Mouse (Mus musculus): ENCODE data around the gene Agmat. TPM values are rescaled to one million over a fixed set of nuclear protein-coding genes. Genes with fewer than 3 reads are reported as not detected.

Gene Agmat
- polyA plus RNA-seq, 1 experiment from 2014 or later = 36.7 TPM

DNA sequence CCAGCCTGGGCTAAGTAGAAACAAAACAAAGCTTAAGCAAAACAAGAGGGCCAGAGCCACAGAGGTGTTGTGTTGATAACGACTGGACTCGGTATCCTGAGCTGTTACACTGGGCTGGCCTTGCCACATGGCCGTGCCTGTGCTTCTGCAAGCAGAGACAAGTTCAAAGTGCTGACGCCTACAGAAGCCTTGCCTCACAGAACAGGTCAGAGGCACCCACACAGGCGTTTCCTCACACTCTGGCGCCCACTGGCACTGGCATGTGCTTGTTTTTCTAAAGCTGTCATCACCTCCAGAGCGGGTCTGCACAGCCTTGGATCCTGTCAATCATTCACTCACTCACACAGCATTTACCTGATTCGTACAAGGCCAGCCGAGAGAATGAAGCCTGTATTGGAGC lies 4.6 kb upstream of the Agmat start:
- Histone ChIP-seq H3K27ac (peak overlapping the region; percentile 42; the same call in 1 of the 2 replicates), H3K9ac (no peak overlapping the region), H3K4me1 (replicated peaks) (0 out of 2 replicates have a peak, but pooled peaks cover 9% of the 10 kb centered on the region), H3K4me3 (replicated peaks) (no peak overlapping the region), H3K9me3 (no peaks in the 10 kb centered on the region), H3K36me3 (no peaks in the 10 kb centered on the region), H3K27me3 (replicated peaks) (no peaks in the 10 kb centered on the region), H3K4me2 (replicated peaks) (no peak overlapping the region)
- 34% methylated on average over 9 of the region's 9 CpGs for WGBS
- peak; percentile 89 for ATAC-seq

- H3K4me1 ChIP-seq (replicated peaks) = 0 out of 2 replicates have a peak, but pooled peaks cover 9% of the 10 kb centered on the region
- H3K9me3 ChIP-seq = no peaks in the 10 kb centered on the region
- ATAC-seq = no peak
- H3K4me3 ChIP-seq (replicated peaks) = no peak overlapping the region
- H3K9ac ChIP-seq = no peak overlapping the region
- H3K36me3 ChIP-seq = no peaks in the 10 kb centered on the region
- 87% methylated on average over 4 of the region's 4 CpGs for WGBS
- peak overlapping the region; percentile 42; the same call in 1 of the 2 replicates for H3K27ac ChIP-seq
- H3K4me2 ChIP-seq (replicated peaks) = no peak overlapping the region
- H3K27me3 ChIP-seq (replicated peaks) = no peaks in the 10 kb centered on the region
These were observed 4.1 kb upstream of the Agmat start for GRCm38 (mm10) chr4:141742381-141742780.

DNA sequence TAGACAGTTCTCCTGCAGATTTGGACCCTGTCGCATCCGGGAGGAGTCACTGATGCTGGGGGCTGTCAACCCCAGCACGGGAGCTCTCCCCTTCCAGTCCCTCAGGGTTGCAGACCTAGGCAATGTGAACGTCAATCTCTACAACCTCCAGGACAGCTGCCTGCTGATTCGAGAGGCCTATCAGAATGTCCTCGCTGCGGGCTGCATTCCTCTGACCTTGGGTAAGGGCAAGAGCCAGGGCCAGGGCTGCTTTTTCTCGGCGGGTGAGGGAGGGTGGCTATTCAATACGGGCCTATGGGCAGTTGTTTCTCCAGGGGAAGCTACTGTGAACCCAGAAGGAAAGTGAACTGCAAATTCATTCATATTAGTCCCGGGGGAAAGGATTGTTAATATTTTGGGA lies 3.1 kb downstream of the Agmat start:
- H3K4me3 ChIP-seq (replicated peaks) = no peak overlapping the region
- H3K27ac ChIP-seq = no peak overlapping the region
- WGBS = 42% methylated on average over 11 of the region's 11 CpGs
- H3K27me3 ChIP-seq (replicated peaks) = no peaks in the 10 kb centered on the region
- peaks cover 16% of the 10 kb centered on the region for H3K4me1 ChIP-seq (replicated peaks)
- no peak overlapping the region for H3K9ac ChIP-seq
- no peak overlapping the region for H3K4me2 ChIP-seq (replicated peaks)
- no peak for ATAC-seq
- no peaks in the 10 kb centered on the region for H3K36me3 ChIP-seq
- no peaks in the 10 kb centered on the region for H3K9me3 ChIP-seq

DNA sequence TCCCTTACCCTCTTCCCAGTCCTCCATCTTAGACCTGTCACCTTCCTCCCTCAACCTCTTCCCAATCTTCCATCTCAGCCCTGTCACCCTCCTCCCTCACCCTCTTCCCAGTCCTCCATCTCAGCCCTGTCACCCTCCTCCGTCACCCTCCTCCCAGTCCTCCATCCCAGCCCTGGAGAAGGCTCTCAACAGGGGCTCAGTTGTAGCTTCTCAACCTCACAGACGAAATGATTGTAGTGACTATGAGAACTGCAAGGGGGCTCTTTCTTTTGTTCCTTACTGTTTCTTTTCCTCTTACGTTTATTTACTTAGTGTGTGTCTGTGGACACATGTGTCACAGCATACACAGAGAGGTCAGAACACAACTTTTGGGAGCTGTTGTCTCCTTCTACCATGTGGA lies 4.4 kb downstream of the Agmat start:
- Histone ChIP-seq H3K4me1 (replicated peaks) (peaks cover 16% of the 10 kb centered on the region), H3K27ac (no peak overlapping the region), H3K9me3 (no peaks in the 10 kb centered on the region), H3K9ac (no peak overlapping the region), H3K27me3 (replicated peaks) (no peaks in the 10 kb centered on the region), H3K4me3 (replicated peaks) (no peak overlapping the region), H3K36me3 (no peaks in the 10 kb centered on the region), H3K4me2 (replicated peaks) (no peak overlapping the region)
- ATAC-seq = no peak
- 75% methylated on average over 3 of the region's 3 CpGs for WGBS

- WGBS = 48% methylated on average over 4 of the region's 4 CpGs
- ATAC-seq = peak; percentile 73
- H3K9ac ChIP-seq = no peak overlapping the region
- H3K4me1 ChIP-seq (replicated peaks) = peaks cover 14% of the 10 kb centered on the region
- H3K4me2 ChIP-seq (replicated peaks) = no peak overlapping the region
- H3K27me3 ChIP-seq (replicated peaks) = no peaks in the 10 kb centered on the region
- H3K9me3 ChIP-seq = no peaks in the 10 kb centered on the region
- no peaks in the 10 kb centered on the region for H3K36me3 ChIP-seq
- H3K4me3 ChIP-seq (replicated peaks) = no peak overlapping the region
- no peak overlapping the region for H3K27ac ChIP-seq
These were observed 5.1 kb downstream of the Agmat start for GRCm38 (mm10) chr4:141751419-141752075.

DNA sequence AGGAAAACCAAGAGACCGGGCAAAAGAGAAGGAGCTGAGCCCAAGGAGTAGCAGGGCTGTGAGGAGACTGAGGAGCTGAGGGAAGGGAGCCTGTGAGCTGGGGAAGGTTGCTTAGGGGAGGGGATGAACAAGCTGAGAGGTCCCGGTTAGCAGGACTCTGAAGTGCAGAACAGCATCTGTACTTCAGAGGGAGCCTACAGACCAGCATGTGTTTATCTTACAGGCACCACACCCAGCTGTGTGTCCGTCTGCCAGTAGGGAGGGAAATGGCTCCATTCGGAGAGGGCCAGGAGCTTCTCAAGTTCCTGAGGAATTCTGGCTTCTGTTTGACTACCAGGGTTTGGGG lies 5.6 kb downstream of the Agmat start:
- no peak overlapping the region for H3K9ac ChIP-seq
- H3K4me2 ChIP-seq (replicated peaks) = no peak overlapping the region
- ATAC-seq = peak; percentile 79
- H3K27ac ChIP-seq = peak overlapping the region; percentile 44; the same call in 1 of the 2 replicates
- WGBS = 4% methylated on average over 4 of the region's 4 CpGs
- H3K36me3 ChIP-seq = no peaks in the 10 kb centered on the region
- H3K4me1 ChIP-seq (replicated peaks) = peaks cover 10% of the 10 kb centered on the region
- H3K9me3 ChIP-seq = no peaks in the 10 kb centered on the region
- H3K4me3 ChIP-seq (replicated peaks) = no peak overlapping the region
- H3K27me3 ChIP-seq (replicated peaks) = no peaks in the 10 kb centered on the region

GRCm38 (mm10) chr4:141755375-141755930 lies 9.0 kb downstream of the Agmat start:
- H3K9ac ChIP-seq = no peak overlapping the region
- H3K4me2 ChIP-seq (replicated peaks) = no peak overlapping the region
- no peaks in the 10 kb centered on the region for H3K27me3 ChIP-seq (replicated peaks)
- no peak for ATAC-seq
- H3K27ac ChIP-seq = no peak overlapping the region
- 87% methylated on average over 19 of the region's 19 CpGs for WGBS
- no peak overlapping the region for H3K4me3 ChIP-seq (replicated peaks)
- H3K36me3 ChIP-seq = no peaks in the 10 kb centered on the region
- no peaks in the 10 kb centered on the region for H3K9me3 ChIP-seq
- peaks cover 10% of the 10 kb centered on the region for H3K4me1 ChIP-seq (replicated peaks)

GRCm38 (mm10) chr4:141757124-141757523 lies 10.7 kb downstream of the Agmat start:
- Histone ChIP-seq H3K27me3 (replicated peaks) (no peaks in the 10 kb centered on the region), H3K4me1 (replicated peaks) (peaks cover under 1% of the 10 kb centered on the region; the same call in 1 of the 2 replicates), H3K4me2 (replicated peaks) (no peak overlapping the region), H3K4me3 (replicated peaks) (no peak overlapping the region), H3K36me3 (no peaks in the 10 kb centered on the region), H3K9me3 (no peaks in the 10 kb centered on the region), H3K9ac (no peak overlapping the region), H3K27ac (no peak overlapping the region)
- 89% methylated on average over 3 of the region's 3 CpGs for WGBS
- no peak for ATAC-seq

GRCm38 (mm10) chr4:141758874-141759542 lies 12.5 kb downstream of the Agmat start:
- 65% methylated on average over 6 of the region's 6 CpGs for WGBS
- no peak for ATAC-seq

DNA sequence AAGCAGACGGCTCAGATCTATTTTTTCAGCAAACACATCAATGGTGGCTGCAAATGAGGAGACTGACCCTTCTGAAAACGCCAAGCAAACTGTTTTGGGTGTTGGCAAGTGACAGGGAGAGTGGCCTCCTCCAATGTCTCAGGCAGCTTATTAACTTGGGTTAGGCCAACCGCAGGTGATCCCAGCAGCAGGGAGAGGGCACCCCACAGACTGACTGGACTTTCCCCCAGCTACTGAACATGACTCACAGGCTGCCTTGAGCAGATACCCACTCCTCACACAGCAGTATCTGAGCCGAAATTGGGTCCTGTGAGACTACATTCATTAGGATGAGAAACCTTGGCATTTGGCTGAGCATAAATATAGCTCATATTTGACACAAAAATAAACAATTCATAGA lies 14.5 kb downstream of the Agmat start:
- 72% methylated on average over 4 of the region's 4 CpGs for WGBS

More at GRCm38 (mm10) chr4:141758874-141759542, 12.5 kb downstream of the Agmat start:
- no peaks in the 10 kb centered on the region for H3K4me1 ChIP-seq (replicated peaks)
- no peak overlapping the region for H3K9ac ChIP-seq
- no peak overlapping the region for H3K4me2 ChIP-seq (replicated peaks)
- peaks cover 10% of the 10 kb centered on the region; the same call in 1 of the 2 replicates for H3K36me3 ChIP-seq
- H3K27me3 ChIP-seq (replicated peaks) = no peaks in the 10 kb centered on the region
- H3K4me3 ChIP-seq (replicated peaks) = no peak overlapping the region
- no peak overlapping the region for H3K27ac ChIP-seq
- H3K9me3 ChIP-seq = no peaks in the 10 kb centered on the region

GRCm38 (mm10) chr4:141762102-141762598 lies 15.7 kb downstream of the Agmat start:
- Histone ChIP-seq H3K4me3 (replicated peaks) (no peak overlapping the region), H3K4me1 (replicated peaks) (peaks cover 14% of the 10 kb centered on the region), H3K36me3 (peaks cover 10% of the 10 kb centered on the region), H3K27me3 (replicated peaks) (no peaks in the 10 kb centered on the region), H3K9me3 (no peaks in the 10 kb centered on the region), H3K27ac (no peak overlapping the region), H3K4me2 (replicated peaks) (no peak overlapping the region), H3K9ac (no peak overlapping the region)
- no peak for ATAC-seq
- WGBS = 90% methylated on average over 13 of the region's 13 CpGs

More for the DNA sequence above, 14.5 kb downstream of the Agmat start:
- no peak overlapping the region for H3K9ac ChIP-seq
- ATAC-seq = peak; percentile 61; the same call in 1 of the 2 replicates
- H3K27ac ChIP-seq = no peak overlapping the region
- H3K4me1 ChIP-seq (replicated peaks) = peaks cover 2% of the 10 kb centered on the region; the same call in 1 of the 2 replicates
- H3K27me3 ChIP-seq (replicated peaks) = no peaks in the 10 kb centered on the region
- no peak overlapping the region for H3K4me2 ChIP-seq (replicated peaks)
- peaks cover 10% of the 10 kb centered on the region; the same call in 1 of the 2 replicates for H3K36me3 ChIP-seq
- H3K9me3 ChIP-seq = no peaks in the 10 kb centered on the region
- H3K4me3 ChIP-seq (replicated peaks) = no peak overlapping the region

DNA sequence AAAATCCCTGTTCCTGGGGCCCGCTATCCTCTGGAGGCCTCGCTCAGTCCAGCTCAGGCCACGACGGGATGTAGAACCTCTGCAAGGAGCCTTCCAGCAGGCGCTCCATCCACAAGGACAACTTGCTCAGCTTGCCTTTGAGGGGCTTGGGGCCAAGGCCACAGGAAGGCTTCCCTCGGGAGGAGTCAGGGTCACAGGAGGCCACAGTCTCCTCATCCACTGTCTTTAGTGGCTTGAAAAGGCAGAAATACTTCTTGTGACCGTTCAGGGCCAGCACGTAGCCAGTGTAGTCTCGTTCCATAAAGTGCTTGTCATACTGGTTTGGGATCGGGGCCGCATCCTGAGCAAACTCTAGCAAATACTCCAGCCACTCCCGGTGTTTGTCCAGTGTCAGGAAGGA lies 17.0 kb downstream of the Agmat start:
- H3K9me3 ChIP-seq = no peaks in the 10 kb centered on the region
- H3K36me3 ChIP-seq = peaks cover 10% of the 10 kb centered on the region
- H3K27me3 ChIP-seq (replicated peaks) = no peaks in the 10 kb centered on the region
- H3K4me3 ChIP-seq (replicated peaks) = no peak overlapping the region
- H3K4me1 ChIP-seq (replicated peaks) = peaks cover 24% of the 10 kb centered on the region
- no peak overlapping the region for H3K9ac ChIP-seq
- 90% methylated on average over 12 of the region's 12 CpGs for WGBS
- H3K27ac ChIP-seq = no peak overlapping the region
- no peak for ATAC-seq
- no peak overlapping the region for H3K4me2 ChIP-seq (replicated peaks)
